Mouse (Mus musculus) limb, embryonic 10.5 days (tissue): ENCODE data around the gene Hist1h3h. TPM values are rescaled to one million over a fixed set of nuclear protein-coding genes. Genes with fewer than 3 reads are reported as not detected.
"Not testable (repeated sequence)": the region's sequence is repeated elsewhere in the genome, so short reads cannot be mapped to it uniquely, and the experiment has no call there.

ENCODE experiments used
- DNase-seq: peaks from one replicate; pipeline ENCODE4 v3.0.0-alpha.2; 2017; ENCODE audit warnings: low spot score
- H3K27ac ChIP-seq: fragments of 300-500 bp; sonication (generic); 2 replicates; pipeline ENCODE4 v1.5.1; 2016; ENCODE audit warnings: mild to moderate bottlenecking
- H3K27me3 ChIP-seq: fragments of 300-500 bp; sonication (generic); 2 replicates; pipeline ENCODE4 v1.6.1; 2016; ENCODE audit warnings: low read depth, mild to moderate bottlenecking; ENCODE audit not compliant: poor library complexity, severe bottlenecking
- H3K36me3 ChIP-seq: fragments of 300-500 bp; sonication (generic); 2 replicates; pipeline ENCODE4 v1.6.1; 2016; ENCODE audit warnings: mild to moderate bottlenecking, moderate library complexity
- H3K4me1 ChIP-seq: fragments of 300-500 bp; sonication (generic); 2 replicates; pipeline ENCODE4 v1.6.1; 2016
- H3K4me3 ChIP-seq: fragments of 300-500 bp; sonication (generic); 2 replicates; pipeline ENCODE4 v1.5.1; 2016; ENCODE audit warnings: mild to moderate bottlenecking, moderate library complexity
- H3K9me3 ChIP-seq: fragments of 300-500 bp; sonication (generic); replicated peaks from 2 replicates; pipeline ENCODE4 v1.6.1; 2016; ENCODE audit warnings: mild to moderate bottlenecking
- WGBS: fragments of 180-500 bp; shearing (Covaris S2); methylation state at CpG from one replicate; pipeline ENCODE4 v1.1.7; 2016; 5-methylcytosine and 5-hydroxymethylcytosine counted together
- polyA plus RNA-seq: library from polyadenylated mRNA; unstranded; fragments of >200 nt; fragmentation: Nextera tagmentation; extraction: Ambion mirVana; gene quantifications from 2 replicates; pipeline ENCODE4 v1.2.1, GENCODE M21; 2016

The Hist1h3h gene
- polyA plus RNA-seq, 1 experiment from 2014 or later, result 10.2 TPM

- Histone ChIP-seq H3K4me1 (0 out of 2 replicates have a peak, but pooled peaks cover 3% of the 10 kb centered on the region), H3K36me3 (no peaks in the 10 kb centered on the region), H3K4me3 (no peak overlapping the region), H3K9me3 (no peaks in the 10 kb centered on the region), H3K27me3 (no peaks in the 10 kb centered on the region), H3K27ac (no peak overlapping the region)
- no peak for DNase-seq
- WGBS, result 94% methylated on average over 1 of the region's 1 CpGs
Observed at GRCm38 (mm10) chr13:21745006-21745405, 27.5 kb downstream of the Hist1h3h start.

- H3K4me3 ChIP-seq, result peak overlapping the region; percentile 61
- H3K4me1 ChIP-seq, result peaks cover 22% of the 10 kb centered on the region
- H3K27me3 ChIP-seq, result no peaks in the 10 kb centered on the region
- peak overlapping the region; percentile 92 for H3K27ac ChIP-seq
- 8% methylated on average over 5 of the region's 5 CpGs for WGBS
- H3K36me3 ChIP-seq, result no peaks in the 10 kb centered on the region
- DNase-seq, result peak; percentile 64
- no peaks in the 10 kb centered on the region for H3K9me3 ChIP-seq
Observed at GRCm38 (mm10) chr13:21749387-21750158, 32.1 kb downstream of the Hist1h3h start.

- H3K27ac ChIP-seq, result peak within 1 kb of the TSS; percentile 92
- peak; percentile 97 for DNase-seq
- not testable (repeated sequence) for H3K9me3 ChIP-seq, H3K27me3 ChIP-seq, H3K36me3 ChIP-seq
- H3K4me1 ChIP-seq, result peaks cover 25% of the 10 kb centered on the region
- WGBS, result under 1% methylated on average over 52 of the region's 56 CpGs
- H3K4me3 ChIP-seq, result peak within 1 kb of the TSS; percentile 61
Observed at GRCm38 (mm10) chr13:21750159-21751017, 32.9 kb downstream of the Hist1h3h start, which contains the start of gene Hist1h4k. Gene Hist1h4k (minus strand): TSS chr13:21750505.

GRCm38 (mm10) chr13:21751417-21751816 is 34.0 kb downstream of the Hist1h3h start:
- Histone ChIP-seq H3K27ac (peak overlapping the region; percentile 92), H3K27me3 (no peaks in the 10 kb centered on the region), H3K9me3 (no peaks in the 10 kb centered on the region), H3K4me1 (peaks cover 27% of the 10 kb centered on the region), H3K4me3 (peak overlapping the region; percentile 61; the same call in 1 of the 2 replicates), H3K36me3 (no peaks in the 10 kb centered on the region)
- no peak for DNase-seq

GRCm38 (mm10) chr13:21751827-21752226 is 34.4 kb downstream of the Hist1h3h start:
- H3K4me1 ChIP-seq, result peaks cover 27% of the 10 kb centered on the region
- no peak for DNase-seq

GRCm38 (mm10) chr13:21752356-21752755 is 34.9 kb downstream of the Hist1h3h start:
- Histone ChIP-seq H3K27me3 (no peaks in the 10 kb centered on the region), H3K27ac (peak overlapping the region; percentile 92), H3K4me3 (peak overlapping the region; percentile 55), H3K36me3 (no peaks in the 10 kb centered on the region), H3K4me1 (peaks cover 27% of the 10 kb centered on the region), H3K9me3 (no peaks in the 10 kb centered on the region)
- 38% methylated on average over 3 of the region's 3 CpGs for WGBS
- DNase-seq, result peak; percentile 40

More at GRCm38 (mm10) chr13:21751827-21752226, 34.4 kb downstream of the Hist1h3h start:
- Histone ChIP-seq H3K4me3 (peak overlapping the region; percentile 55; the same call in 1 of the 2 replicates), H3K27me3 (no peaks in the 10 kb centered on the region), H3K27ac (peak overlapping the region; percentile 92), H3K36me3 (no peaks in the 10 kb centered on the region), H3K9me3 (no peaks in the 10 kb centered on the region)
- 84% methylated on average over 3 of the region's 3 CpGs for WGBS

- H3K27me3 ChIP-seq, result no peaks in the 10 kb centered on the region
- no peaks in the 10 kb centered on the region for H3K9me3 ChIP-seq
- peaks cover 24% of the 10 kb centered on the region for H3K4me1 ChIP-seq
- DNase-seq, result no peak
- 5% methylated on average over 10 of the region's 10 CpGs for WGBS
- H3K27ac ChIP-seq, result peak overlapping the region; percentile 92
- H3K36me3 ChIP-seq, result no peaks in the 10 kb centered on the region
- peak overlapping the region; percentile 55 for H3K4me3 ChIP-seq
Observed at GRCm38 (mm10) chr13:21753051-21753523, 35.6 kb downstream of the Hist1h3h start.

- H3K27me3 ChIP-seq, H3K9me3 ChIP-seq, H3K36me3 ChIP-seq: not testable (repeated sequence)
- Histone ChIP-seq H3K4me3 (peak within 1 kb of the TSS; percentile 55), H3K4me1 (peaks cover 24% of the 10 kb centered on the region), H3K27ac (peak within 1 kb of the TSS; percentile 92)
- peak; percentile 80 for DNase-seq
- WGBS, result 0% methylated on average over 49 of the region's 50 CpGs
Observed at GRCm38 (mm10) chr13:21753524-21754285, 36.2 kb downstream of the Hist1h3h start, which contains the start of the genes Hist1h2ak and Hist1h2bn. Gene Hist1h2ak (minus strand): TSS chr13:21753827. Gene Hist1h2bn (plus strand): TSS chr13:21754123.

GRCm38 (mm10) chr13:21754294-21755001 is 37.0 kb downstream of the Hist1h3h start:
- Histone ChIP-seq H3K4me3 (peak overlapping the region; percentile 55), H3K27ac (peak overlapping the region; percentile 87), H3K4me1 (peaks cover 24% of the 10 kb centered on the region)
- H3K9me3 ChIP-seq, H3K36me3 ChIP-seq, H3K27me3 ChIP-seq, DNase-seq: not testable (repeated sequence)
- 2% methylated on average over 13 of the region's 26 CpGs for WGBS

- WGBS, result 86% methylated on average over 1 of the region's 1 CpGs
- Histone ChIP-seq H3K4me1 (peaks cover 24% of the 10 kb centered on the region), H3K4me3 (peak overlapping the region; percentile 55; the same call in 1 of the 2 replicates), H3K27me3 (no peaks in the 10 kb centered on the region), H3K27ac (peak overlapping the region; percentile 36; the same call in 1 of the 2 replicates), H3K36me3 (no peaks in the 10 kb centered on the region), H3K9me3 (no peaks in the 10 kb centered on the region)
- DNase-seq, result no peak
Observed at GRCm38 (mm10) chr13:21755707-21756106, 38.2 kb downstream of the Hist1h3h start.
